Comparison of ENCODE assay signal across 9 mouse cellular contexts in genomic region chr7:3301628-3302555, GRCm38 (mm10). TPM values are rescaled to one million over a fixed set of nuclear protein-coding genes. Genes with fewer than 3 reads are reported as not detected.
A peak's percentile ranks its signal among the peaks of the same experiment; 100 is the strongest.
DNase-seq lines count a peak whose midpoint lies in the region; ATAC-seq and TF ChIP-seq lines count a peak whose summit lies in the region.
"Had no signal": no experiment of that assay in that cellular context is flagged by ENCODE, and none has a peak within 500 bp of the region (broad histone marks: within the 10 kb centered on the region; RNA-seq: fewer than 3 reads in every experiment).

No protein-coding gene starts in this region.

- H3K9ac ChIP-seq in forebrain, embryonic 12.5 days, result no peak overlapping the region
- H3K9ac ChIP-seq in hindbrain, embryonic 14.5 days, result peak overlapping the region; percentile 6; the same call in 1 of the 2 replicates
- peak overlapping the region; percentile 41 for H3K9ac ChIP-seq in liver, postnatal 0 days (replicated peaks)

- H3K27ac ChIP-seq in bone marrow macrophage, adult 2 months (ENCODE audit: insufficient read depth, low read depth, low read length), result no peak overlapping the region
- no peak overlapping the region for H3K27ac ChIP-seq in forebrain, embryonic 12.5 days
- no peak overlapping the region for H3K27ac ChIP-seq in hindbrain, embryonic 14.5 days
- H3K27ac ChIP-seq in liver, postnatal 0 days (ENCODE audit: low read depth), result 0 out of 2 replicates have a peak overlapping the region, but pooled peaks have one; percentile 5

- DNase-seq in heart, adult 11 months, result peak; percentile 97
- no peak for DNase-seq in heart, adult 8-10 months (ENCODE audit: low spot score)
- no peak for DNase-seq in hindbrain, embryonic 14.5 days (ENCODE audit: low spot score)
- DNase-seq in liver, postnatal 0 days, result peak; percentile 54
- DNase-seq in right cerebral cortex, postnatal 4 days, result peak; percentile 48
- no peak for DNase-seq in c-Kit-positive CD71-positive TER-119-positive erythroid progenitor cells, embryonic 14.5 days (ENCODE audit: low spot score)

- TF ChIP-seq POLR2A in bone marrow macrophage, adult 2 months (IDR thresholded peaks at IDR 0.05; ENCODE audit: borderline replicate concordance, low read depth, low read length), result no peak

- H3K36me3 ChIP-seq in forebrain, embryonic 12.5 days (replicated peaks), result peaks cover 11% of the 10 kb centered on the region
- peaks cover 26% of the 10 kb centered on the region for H3K36me3 ChIP-seq in hindbrain, embryonic 14.5 days (replicated peaks; ENCODE audit: control insufficient read depth, insufficient read depth)
- peaks cover 12% of the 10 kb centered on the region for H3K36me3 ChIP-seq in liver, postnatal 0 days (replicated peaks; ENCODE audit: insufficient read depth, low read length)
- H3K36me3 ChIP-seq: G1E had no signal

- no peaks in the 10 kb centered on the region for H3K9me3 ChIP-seq in forebrain, embryonic 12.5 days
- no peaks in the 10 kb centered on the region for H3K9me3 ChIP-seq in hindbrain, embryonic 14.5 days (ENCODE audit: control insufficient read depth, low read length)
- no peaks in the 10 kb centered on the region for H3K9me3 ChIP-seq in liver, postnatal 0 days (ENCODE audit: low read length)

- H3K4me1 ChIP-seq in bone marrow macrophage, adult 2 months (ENCODE audit: control insufficient read depth, insufficient read depth, low read length), result peaks cover 27% of the 10 kb centered on the region
- peaks cover 34% of the 10 kb centered on the region for H3K4me1 ChIP-seq in forebrain, embryonic 12.5 days
- peaks cover 20% of the 10 kb centered on the region for H3K4me1 ChIP-seq in hindbrain, embryonic 14.5 days (replicated peaks; ENCODE audit: control insufficient read depth, insufficient read depth, low read length)
- peaks cover 36% of the 10 kb centered on the region for H3K4me1 ChIP-seq in liver, postnatal 0 days (ENCODE audit: insufficient read depth)

- H3K4me2 ChIP-seq in forebrain, embryonic 12.5 days, result peak overlapping the region; percentile 85
- H3K4me2 ChIP-seq in hindbrain, embryonic 14.5 days (replicated peaks), result peak overlapping the region; percentile 72
- peak overlapping the region; percentile 64 for H3K4me2 ChIP-seq in liver, postnatal 0 days (ENCODE audit: low read depth, low read length)

- 8% methylated on average over 33 of the region's 33 CpGs for WGBS in forebrain, embryonic 12.5 days
- 10% methylated on average over 33 of the region's 33 CpGs for WGBS in hindbrain, embryonic 14.5 days
- 2% methylated on average over 33 of the region's 33 CpGs for WGBS in liver, postnatal 0 days (ENCODE audit: insufficient replicate concordance)

- TF ChIP-seq EP300 in liver, postnatal 0 days (IDR thresholded peaks at IDR 0.05; ENCODE audit: low read depth), result no peak

- ATAC-seq in forebrain, embryonic 12.5 days (ENCODE audit: low FRiP score), result peak; percentile 18; the same call in 1 of the 2 replicates
- peak; percentile 13; the same call in 1 of the 2 replicates for ATAC-seq in hindbrain, embryonic 14.5 days (ENCODE audit: low FRiP score)
- ATAC-seq in liver, postnatal 0 days, result peak; percentile 31

- peaks cover 59% of the 10 kb centered on the region for H3K27me3 ChIP-seq in forebrain, embryonic 12.5 days
- H3K27me3 ChIP-seq in hindbrain, embryonic 14.5 days (ENCODE audit: control insufficient read depth, insufficient read depth, low read length), result peaks cover 50% of the 10 kb centered on the region
- H3K27me3 ChIP-seq in liver, postnatal 0 days (ENCODE audit: insufficient read depth, low read length), result peaks cover 29% of the 10 kb centered on the region

- TF ChIP-seq CTCF in bone marrow macrophage, adult 2 months (IDR thresholded peaks at IDR 0.05; ENCODE audit: low read depth, low read length), result no peak
- TF ChIP-seq CTCF in liver, postnatal 0 days (IDR thresholded peaks at IDR 0.05; ENCODE audit: low read depth), result no peak

- peak overlapping the region; percentile 51 for H3K4me3 ChIP-seq in bone marrow macrophage, adult 2 months (ENCODE audit: insufficient read depth, low read length)
- peak overlapping the region; percentile 45 for H3K4me3 ChIP-seq in forebrain, embryonic 12.5 days (replicated peaks)
- peak overlapping the region; percentile 11 for H3K4me3 ChIP-seq in hindbrain, embryonic 14.5 days (replicated peaks; ENCODE audit: low read length)
- H3K4me3 ChIP-seq in liver, postnatal 0 days (ENCODE audit: low read depth, low read length), result peak overlapping the region; percentile 36

RNA-seq across cellular contexts. Expression of gene Prkcg, which starts 12.9 kb away (rescaled TPM):
- 1 to 10 TPM in 2 of 4 experiments, under 1 TPM in 2; 0.57 to 1.8 (median 1.1) TPM for total RNA-seq in heart, adult 8-10 months (2022)
- polyA plus RNA-seq in bone marrow macrophage, adult 2 months (2012; ENCODE audit: insufficient read depth, insufficient read length, missing spikeins), result 1.6 and 4.7 TPM in 2 replicates
- 0.73 and 2.4 TPM in 2 replicates for polyA plus RNA-seq in forebrain, embryonic 12.5 days (2016; fragmentation: Nextera tagmentation; extraction: Ambion mirVana)
- 1.1 and 1.6 TPM in 2 replicates for polyA plus RNA-seq in hindbrain, embryonic 14.5 days (2014; fragmentation: Nextera tagmentation; extraction: Ambion mirVana)
- 0.04 and 0.09 TPM in 2 replicates for polyA plus RNA-seq in liver, postnatal 0 days (2015; fragmentation: Nextera tagmentation; extraction: Ambion mirVana)
- polyA plus RNA-seq: G1E had no signal

RNA-seq across cellular contexts. Expression of gene Myadm, which starts 13.0 kb away (rescaled TPM):
- total RNA-seq in heart, adult 8-10 months (2022), result 100 to 1,000 TPM in 3 of 4 experiments, 10 to 100 TPM in 1; 93.9 to 139 (median 128) TPM
- polyA plus RNA-seq in bone marrow macrophage, adult 2 months (2012; ENCODE audit: insufficient read depth, insufficient read length, missing spikeins), result 256 and 280 TPM in 2 replicates
- polyA plus RNA-seq in forebrain, embryonic 12.5 days (2016; fragmentation: Nextera tagmentation; extraction: Ambion mirVana), result 21.3 and 23.2 TPM in 2 replicates
- polyA plus RNA-seq in hindbrain, embryonic 14.5 days (2014; fragmentation: Nextera tagmentation; extraction: Ambion mirVana), result 40.1 and 43.6 TPM in 2 replicates
- polyA plus RNA-seq in liver, postnatal 0 days (2015; fragmentation: Nextera tagmentation; extraction: Ambion mirVana), result 38.6 and 40.7 TPM in 2 replicates
- polyA plus RNA-seq: G1E had no signal

RNA-seq across cellular contexts. Expression of gene Cacng7, which starts 30.9 kb away (rescaled TPM):
- 1 to 10 TPM; 3.0 to 3.6 (median 3.3) TPM for total RNA-seq in heart, adult 8-10 months (2022)
- 0.48 TPM in 1 of 2 replicates, not detected in the other for polyA plus RNA-seq in bone marrow macrophage, adult 2 months (2012; ENCODE audit: insufficient read depth, insufficient read length, missing spikeins)
- 3.9 and 4.0 TPM in 2 replicates for polyA plus RNA-seq in forebrain, embryonic 12.5 days (2016; fragmentation: Nextera tagmentation; extraction: Ambion mirVana)
- polyA plus RNA-seq in hindbrain, embryonic 14.5 days (2014; fragmentation: Nextera tagmentation; extraction: Ambion mirVana), result 3.4 and 4.2 TPM in 2 replicates
- 0.12 and 0.13 TPM in 2 replicates for polyA plus RNA-seq in liver, postnatal 0 days (2015; fragmentation: Nextera tagmentation; extraction: Ambion mirVana)
- polyA plus RNA-seq: G1E had no signal

RNA-seq across cellular contexts. Expression of gene Nlrp12, which starts 52.4 kb away (rescaled TPM):
- under 1 TPM in 1 of 4 experiments, not detected in 3; 0.12 TPM for total RNA-seq in heart, adult 8-10 months (2022)
- not detected in 2 replicates for polyA plus RNA-seq in bone marrow macrophage, adult 2 months (2012; ENCODE audit: insufficient read depth, insufficient read length, missing spikeins)
- not detected in 2 replicates for polyA plus RNA-seq in forebrain, embryonic 12.5 days (2016; fragmentation: Nextera tagmentation; extraction: Ambion mirVana)
- polyA plus RNA-seq in hindbrain, embryonic 14.5 days (2014; fragmentation: Nextera tagmentation; extraction: Ambion mirVana), result 0.07 TPM in 1 of 2 replicates, not detected in the other
- 4.2 and 5.1 TPM in 2 replicates for polyA plus RNA-seq in liver, postnatal 0 days (2015; fragmentation: Nextera tagmentation; extraction: Ambion mirVana)
- polyA plus RNA-seq: G1E had no signal

Comparison
In these comparisons a context has a peak if more than half of its experiments do, and no peak if none do; other contexts are left out.
1. DNase-seq: peak in heart, adult 11 months (single experiment), liver, postnatal 0 days (single experiment) and right cerebral cortex, postnatal 4 days (single experiment); none in heart, adult 8-10 months (single experiment), hindbrain, embryonic 14.5 days (single experiment) and c-Kit-positive CD71-positive TER-119-positive erythroid progenitor cells, embryonic 14.5 days (single experiment).
2. Peak in every context shown above with its lines, with median percentiles within 50 percentile points of each other: H3K4me3 ChIP-seq, ATAC-seq and H3K4me2 ChIP-seq.